Mouse (Mus musculus): ENCODE measurements around the gene Fam25c. TPM values are rescaled to one million over a fixed set of nuclear protein-coding genes. Genes with fewer than 3 reads are reported as not detected.

The Fam25c gene
- polyA plus RNA-seq, 1 experiment from 2014 or later, result 8.3 TPM

GRCm38 (mm10) chr14:34303265-34303680, 52.0 kb downstream of the Fam25c start:
- WGBS, result 36% methylated on average over 5 of the region's 5 CpGs
- no peaks in the 10 kb centered on the region for H3K27me3 ChIP-seq (replicated peaks)
- H3K9me3 ChIP-seq, result no peaks in the 10 kb centered on the region
- no peaks in the 10 kb centered on the region for H3K36me3 ChIP-seq
- ATAC-seq (ENCODE audit: insufficient read depth, low FRiP score, low read depth), result no peak
- no peak overlapping the region for H3K4me3 ChIP-seq (replicated peaks)
- H3K27ac ChIP-seq, result no peak overlapping the region
- H3K4me2 ChIP-seq, result no peak overlapping the region
- H3K4me1 ChIP-seq, result 0 out of 2 replicates have a peak, but pooled peaks cover 3% of the 10 kb centered on the region
- H3K9ac ChIP-seq, result no peak overlapping the region

DNA sequence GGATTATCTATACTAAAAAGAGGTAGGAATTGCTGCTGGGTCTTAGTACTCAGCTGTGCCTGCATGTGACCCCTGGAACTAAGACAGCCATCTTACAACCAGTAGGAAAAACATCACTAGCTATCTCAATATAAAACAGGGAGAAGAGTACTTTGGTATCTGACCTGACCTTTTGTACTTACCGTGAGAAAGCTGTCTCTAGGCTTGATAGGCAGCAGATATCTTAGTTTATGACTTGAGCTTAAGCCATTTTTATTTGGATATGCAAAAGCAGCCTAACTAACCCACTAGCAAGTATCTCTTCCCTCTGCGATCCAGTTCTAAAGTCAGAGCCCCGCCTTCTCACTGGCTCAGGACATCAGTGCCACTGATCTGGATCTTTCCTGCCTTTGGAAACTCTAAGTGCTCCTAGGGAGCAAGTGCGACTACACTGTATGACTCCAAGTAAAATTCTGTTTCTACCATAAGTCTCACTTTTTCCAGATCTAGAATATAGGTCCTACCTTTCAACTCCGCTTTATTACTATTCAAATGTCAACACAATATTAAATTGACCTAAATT, 52.5 kb downstream of the Fam25c start:
- Histone ChIP-seq H3K9ac (no peak overlapping the region), H3K36me3 (no peaks in the 10 kb centered on the region), H3K4me1 (0 out of 2 replicates have a peak, but pooled peaks cover 3% of the 10 kb centered on the region), H3K4me2 (no peak overlapping the region), H3K27me3 (replicated peaks) (no peaks in the 10 kb centered on the region), H3K4me3 (replicated peaks) (no peak overlapping the region), H3K27ac (no peak overlapping the region), H3K9me3 (no peaks in the 10 kb centered on the region)
- WGBS, result 69% methylated on average over 5 of the region's 5 CpGs
- ATAC-seq (ENCODE audit: insufficient read depth, low FRiP score, low read depth), result no peak

Other genes with a start within 250 kb of the Fam25c start
- 0.13 and 0.34 TPM in 2 replicates for gene Npy4r, start 202.9 kb downstream of the Fam25c start, polyA plus RNA-seq (2015; fragmentation: Nextera tagmentation; extraction: Ambion mirVana)
- 0.40 and 0.60 TPM in 2 replicates for gene Gprin2, start 153.8 kb downstream of the Fam25c start, polyA plus RNA-seq (2015; fragmentation: Nextera tagmentation; extraction: Ambion mirVana)
- gene Syt15, start 135.8 kb downstream of the Fam25c start, polyA plus RNA-seq (2015; fragmentation: Nextera tagmentation; extraction: Ambion mirVana), result 0.92 and 0.93 TPM in 2 replicates
- gene Shld2, start 44.9 kb downstream of the Fam25c start, polyA plus RNA-seq (2015; fragmentation: Nextera tagmentation; extraction: Ambion mirVana), result 7.7 and 9.6 TPM in 2 replicates
- 83.1 and 86.0 TPM in 2 replicates for gene Glud1, start 44.7 kb downstream of the Fam25c start, polyA plus RNA-seq (2015; fragmentation: Nextera tagmentation; extraction: Ambion mirVana)
- gene Sncg, start 19.4 kb upstream of the Fam25c start, polyA plus RNA-seq (2015; fragmentation: Nextera tagmentation; extraction: Ambion mirVana), result 27.4 and 32.7 TPM in 2 replicates
- 8.2 and 8.9 TPM in 2 replicates for gene Mmrn2, start 20.0 kb upstream of the Fam25c start, polyA plus RNA-seq (2015; fragmentation: Nextera tagmentation; extraction: Ambion mirVana)
- gene Bmpr1a, start 147.9 kb upstream of the Fam25c start, polyA plus RNA-seq (2015; fragmentation: Nextera tagmentation; extraction: Ambion mirVana), result 47.1 and 49.9 TPM in 2 replicates
- gene 9230112D13Rik, start 167.4 kb upstream of the Fam25c start, polyA plus RNA-seq (2015; fragmentation: Nextera tagmentation; extraction: Ambion mirVana), result not detected in 2 replicates
- gene Ldb3, start 233.2 kb upstream of the Fam25c start, polyA plus RNA-seq (2015; fragmentation: Nextera tagmentation; extraction: Ambion mirVana), result 2.5 and 4.1 TPM in 2 replicates
- not detected in 2 replicates for gene Opn4, start 244.7 kb upstream of the Fam25c start, polyA plus RNA-seq (2015; fragmentation: Nextera tagmentation; extraction: Ambion mirVana)

Measured in stomach, embryonic 15.5 days (tissue).